Mouse (Mus musculus) heart, adult 11 months (tissue): ENCODE measurements around the gene F11.

ENCODE experiments used
- DNase-seq: peaks from one replicate; pipeline ENCODE4 v3.0.0; 2022

Gene F11

DNA sequence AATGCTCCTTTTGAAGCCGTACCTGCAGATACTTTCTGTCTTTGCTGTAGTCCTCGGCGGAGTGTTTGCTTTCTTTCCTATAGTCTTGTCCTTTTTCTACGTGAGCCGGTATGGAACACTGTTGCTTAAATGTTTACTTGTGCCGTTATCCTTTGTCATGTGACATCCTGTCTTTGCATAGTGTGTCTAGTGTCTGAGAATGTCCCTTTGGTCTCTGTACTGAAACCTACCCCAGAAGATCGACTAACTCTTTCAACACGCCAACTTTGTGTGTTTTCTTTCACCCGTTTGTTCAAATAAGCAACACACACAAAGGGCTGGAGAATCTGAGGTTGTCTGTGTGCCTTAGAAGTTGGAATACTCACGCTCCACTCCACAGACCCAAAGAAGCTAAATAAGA lies at the start of gene F11:
TSS of gene F11 (minus strand) at position 112 of the 400 bp plus-strand sequence.
- DNase-seq = no peak

DNA sequence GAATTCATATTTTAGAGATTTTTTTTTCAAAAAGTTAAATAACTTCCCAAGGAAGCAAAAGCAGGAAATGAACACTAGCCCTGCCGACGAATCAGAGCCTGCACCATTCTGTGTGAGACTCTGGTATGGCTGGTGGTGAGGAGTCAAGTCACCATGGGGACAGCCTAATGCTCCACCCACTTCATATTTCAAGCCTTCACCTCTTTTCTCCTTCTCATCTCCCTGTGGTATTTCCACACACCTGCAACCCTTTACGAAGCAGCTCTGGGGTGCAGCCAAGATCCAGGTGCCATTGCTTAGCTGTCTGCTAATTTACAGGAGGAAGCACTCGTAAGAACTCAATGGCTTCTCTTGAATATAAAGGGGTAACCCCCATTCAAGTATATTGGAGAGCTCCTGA lies 49.1 kb upstream of the F11 start:
- DNase-seq = no peak

DNA sequence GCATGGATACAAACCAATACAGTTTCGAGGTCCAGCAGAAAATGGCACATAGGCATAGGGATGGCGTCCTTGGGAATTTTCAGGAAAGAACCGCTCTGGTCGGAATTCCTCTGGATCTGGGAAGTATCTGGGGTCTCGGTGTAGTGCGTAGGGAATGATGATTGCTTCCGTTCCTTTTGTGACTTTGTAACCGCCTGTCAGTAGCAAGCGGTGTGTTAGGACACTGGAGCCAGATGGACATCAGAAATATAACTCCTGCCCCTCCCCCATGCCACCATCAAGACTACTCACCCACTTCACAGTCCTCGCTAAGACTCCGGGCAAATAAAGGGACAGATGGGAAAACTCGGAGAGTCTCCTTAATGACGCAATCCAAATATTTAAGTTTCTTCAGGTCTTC lies 46.5 kb upstream of the F11 start, which contains the start of gene Gm45753:
TSS of gene Gm45753 (minus strand) at position 101 of the 400 bp plus-strand sequence.
- DNase-seq = peak; percentile 78

DNA sequence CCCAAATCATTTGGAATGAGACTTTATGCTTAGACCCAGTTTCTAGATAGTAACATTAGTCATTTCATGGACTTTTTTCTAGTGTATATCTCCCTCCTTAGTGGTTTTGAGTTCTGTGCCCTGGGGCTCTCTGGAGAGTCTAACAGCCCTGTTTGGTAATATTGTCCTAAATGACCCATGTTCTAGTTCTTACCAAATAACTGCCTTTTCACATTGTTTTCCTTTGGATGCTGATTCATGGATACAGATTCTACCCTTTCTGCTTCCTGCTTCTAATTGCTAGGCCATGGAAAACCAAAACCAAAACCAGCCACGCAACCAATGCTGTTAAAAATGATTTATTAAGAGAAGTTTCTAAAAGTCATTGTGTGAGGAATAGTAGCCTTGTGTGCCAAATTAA lies 43.6 kb upstream of the F11 start:
- no peak for DNase-seq

DNA sequence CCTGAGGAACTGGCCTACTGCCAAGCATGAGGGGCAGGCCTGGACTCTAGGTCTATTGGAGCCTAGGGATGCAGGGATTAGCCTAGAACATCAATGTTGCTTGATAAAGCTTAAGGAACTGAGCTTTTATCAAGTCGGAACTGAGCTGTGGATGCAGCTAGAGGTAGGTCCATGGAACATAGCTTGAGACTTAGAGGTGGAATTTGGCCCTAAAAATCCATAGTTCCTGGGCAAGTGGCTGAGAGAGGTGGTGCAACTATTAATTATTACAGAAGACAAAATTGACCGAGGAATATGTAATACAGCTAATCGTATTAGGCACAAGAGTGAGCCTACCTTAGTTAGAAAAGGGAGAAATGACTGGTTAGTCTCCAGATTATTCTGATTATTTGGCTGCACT lies 42.5 kb upstream of the F11 start:
- DNase-seq = peak; percentile 71

DNA sequence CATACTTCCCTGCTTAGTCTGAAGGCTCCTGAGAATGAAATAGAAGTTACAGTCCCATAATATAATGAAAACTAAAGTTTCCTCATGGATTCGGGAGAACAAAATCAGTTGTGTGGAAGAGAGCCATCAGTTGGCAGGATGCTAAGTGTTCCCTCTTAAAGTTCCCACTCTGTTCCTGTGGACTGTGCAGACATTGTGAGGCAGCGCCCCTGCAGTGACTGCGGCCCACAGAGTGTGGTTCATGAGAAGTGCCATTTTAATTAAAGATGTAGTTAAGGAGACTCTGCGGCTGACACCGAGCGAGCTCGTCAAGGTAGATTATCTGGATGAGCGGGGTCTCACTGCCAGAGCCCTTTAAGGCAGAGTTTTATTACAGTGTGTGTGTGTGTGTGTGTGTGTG lies 40.6 kb upstream of the F11 start:
- DNase-seq = peak; percentile 28

DNA sequence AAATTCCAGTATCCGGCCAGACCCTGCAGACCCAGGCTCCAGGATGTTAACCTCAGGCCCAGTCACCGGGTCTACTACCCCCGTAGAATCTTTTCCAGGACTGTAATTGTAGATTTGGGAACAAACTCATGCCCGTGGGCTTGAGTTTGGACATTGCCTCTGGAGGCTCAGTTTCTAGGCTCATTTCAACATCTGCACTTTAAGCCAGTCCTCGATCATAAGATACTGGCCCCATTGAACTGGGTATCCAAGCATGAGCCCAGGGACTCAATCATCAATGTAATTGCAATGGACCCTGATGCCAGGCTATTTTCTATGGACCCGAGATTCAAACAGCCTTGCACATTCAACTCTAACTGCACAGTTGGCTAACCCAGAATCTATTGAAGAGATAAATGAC lies 33.4 kb upstream of the F11 start:
- peak; percentile 55 for DNase-seq

DNA sequence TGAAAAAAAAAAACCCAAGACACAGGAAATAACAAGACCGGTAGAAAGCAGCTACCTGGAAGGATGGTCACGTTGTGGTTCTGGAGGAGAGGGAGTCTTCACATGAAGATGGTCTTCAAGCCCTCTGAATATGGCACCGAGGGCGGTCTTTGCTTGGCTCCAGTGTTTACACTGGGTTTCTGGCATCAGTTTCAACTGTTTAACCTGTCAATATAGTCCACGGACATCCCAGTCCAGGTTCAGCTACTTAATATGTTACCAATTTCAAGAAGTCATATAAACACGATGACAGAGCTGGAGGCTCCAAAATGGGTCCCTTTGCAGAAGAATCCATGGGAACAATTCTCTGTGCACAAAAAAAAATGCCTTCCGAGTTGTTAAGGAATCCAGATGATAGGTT lies 32.9 kb upstream of the F11 start, which contains the start of gene Klkb1:
TSS of gene Klkb1 (minus strand) at position 173 of the 400 bp plus-strand sequence.
- DNase-seq = peak; percentile 76

DNA sequence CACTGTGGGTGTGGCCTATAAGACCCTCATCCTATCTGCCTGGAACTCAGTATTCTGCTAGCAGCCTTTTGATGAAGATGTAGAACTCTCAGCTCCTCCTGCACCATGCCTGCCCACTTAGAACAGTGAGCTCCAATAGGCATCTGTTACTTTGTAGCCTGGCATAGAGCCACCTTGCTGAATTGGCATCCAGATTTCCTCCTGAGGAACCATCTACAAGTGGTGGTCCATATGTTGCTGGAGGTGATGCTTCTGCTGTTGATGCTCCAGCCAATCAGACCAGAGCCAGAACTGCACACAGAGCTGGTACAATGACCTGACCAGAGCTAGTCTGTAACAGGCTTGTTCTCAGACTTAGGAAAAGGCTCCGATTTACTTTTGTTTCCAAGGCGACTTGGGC lies 30.0 kb upstream of the F11 start:
- peak; percentile 60 for DNase-seq

DNA sequence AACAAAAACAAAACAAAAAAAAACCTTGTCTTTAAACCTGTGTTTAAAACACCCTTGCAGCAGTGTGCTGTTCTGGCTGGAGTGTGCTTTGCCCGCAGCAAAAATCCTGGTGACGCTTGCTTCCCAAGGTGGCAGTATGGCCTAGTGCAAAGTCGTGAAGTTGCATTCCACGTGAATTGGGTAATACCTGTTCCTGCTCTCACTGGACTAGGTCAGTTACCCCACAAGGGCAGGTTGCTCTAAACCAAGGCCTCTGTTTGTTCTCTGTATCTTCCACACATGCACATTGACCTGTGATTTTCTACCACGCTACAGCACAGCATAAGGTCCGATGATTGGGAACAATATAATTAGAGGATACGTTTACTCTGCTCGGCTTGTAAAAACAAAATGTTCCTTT lies 19.8 kb upstream of the F11 start:
- no peak for DNase-seq

DNA sequence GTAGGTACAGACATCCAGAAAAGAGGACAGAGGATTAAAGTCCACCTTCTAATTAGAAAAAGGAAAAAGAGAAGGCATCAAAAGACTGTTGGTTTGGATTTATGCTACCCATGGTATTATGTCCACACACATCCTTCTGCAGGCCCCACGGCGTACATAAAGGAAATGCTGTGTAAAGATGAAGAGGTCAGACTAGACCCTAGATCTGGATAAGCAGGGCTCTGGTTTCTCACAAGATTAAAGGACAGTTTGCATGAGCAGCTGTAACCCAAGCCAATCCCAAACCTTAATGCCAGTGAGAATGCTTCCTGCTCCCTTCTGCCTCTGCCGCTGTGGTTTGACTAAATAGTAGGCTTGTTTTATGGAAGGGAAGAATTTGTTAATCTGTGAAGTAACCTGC lies 15.6 kb upstream of the F11 start:
- no peak for DNase-seq

DNA sequence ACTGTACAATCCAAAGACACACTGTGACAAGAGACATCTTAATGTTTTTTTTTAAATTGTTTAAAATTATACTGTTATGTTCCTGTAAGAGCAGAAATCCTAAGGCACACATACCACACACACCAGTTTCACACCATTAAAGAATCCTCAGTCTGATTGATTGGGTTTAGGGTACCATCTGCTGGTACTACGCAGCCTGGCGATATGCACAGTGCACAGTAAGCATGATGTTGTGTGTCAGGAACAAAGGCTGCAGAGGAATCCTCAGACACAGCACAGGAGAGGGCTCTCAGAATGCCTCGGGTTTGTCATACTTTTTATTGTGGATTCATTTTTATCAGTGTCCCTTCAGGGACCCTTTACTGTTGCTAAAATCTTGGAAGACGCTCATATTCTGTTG lies 12.5 kb upstream of the F11 start:
- no peak for DNase-seq

DNA sequence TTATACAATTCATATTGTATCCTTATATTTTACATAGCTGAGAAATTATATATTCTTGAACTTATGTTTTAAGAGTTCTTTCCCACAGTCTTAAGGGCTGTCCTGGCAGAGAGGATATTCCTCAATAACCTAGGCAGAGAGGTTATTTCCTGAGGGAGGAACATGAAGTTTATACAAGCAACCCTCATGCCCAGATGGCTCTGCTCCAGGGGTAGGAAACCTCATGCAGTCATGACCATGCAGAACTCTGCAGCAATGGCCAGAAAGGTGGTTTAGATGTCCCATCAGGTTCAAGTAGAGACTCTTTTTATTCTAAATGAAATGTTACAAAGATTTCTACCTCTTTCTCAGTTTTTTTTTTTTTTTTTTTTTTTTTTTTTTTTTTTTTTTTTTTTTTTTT lies 7.2 kb upstream of the F11 start:
- no peak for DNase-seq

DNA sequence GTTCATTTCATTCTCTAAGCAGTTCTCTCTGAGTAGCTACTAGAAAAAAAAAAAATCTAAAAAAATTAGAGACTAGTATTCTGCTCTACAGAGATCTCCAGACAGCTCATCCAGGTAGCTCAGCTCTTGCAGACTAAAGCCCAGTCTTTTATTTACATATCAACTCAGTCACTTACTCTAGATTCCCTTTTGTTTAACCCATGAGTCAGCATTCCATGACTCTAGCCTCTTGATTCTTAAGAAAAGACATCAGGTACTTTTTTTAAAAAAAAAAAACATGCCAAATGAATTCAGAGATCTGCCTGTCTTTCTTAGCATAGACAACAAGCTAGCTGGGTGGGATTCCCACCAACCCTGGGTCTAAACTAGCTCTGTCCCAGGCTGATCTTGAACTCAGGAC lies 6.7 kb upstream of the F11 start:
- no peak for DNase-seq

DNA sequence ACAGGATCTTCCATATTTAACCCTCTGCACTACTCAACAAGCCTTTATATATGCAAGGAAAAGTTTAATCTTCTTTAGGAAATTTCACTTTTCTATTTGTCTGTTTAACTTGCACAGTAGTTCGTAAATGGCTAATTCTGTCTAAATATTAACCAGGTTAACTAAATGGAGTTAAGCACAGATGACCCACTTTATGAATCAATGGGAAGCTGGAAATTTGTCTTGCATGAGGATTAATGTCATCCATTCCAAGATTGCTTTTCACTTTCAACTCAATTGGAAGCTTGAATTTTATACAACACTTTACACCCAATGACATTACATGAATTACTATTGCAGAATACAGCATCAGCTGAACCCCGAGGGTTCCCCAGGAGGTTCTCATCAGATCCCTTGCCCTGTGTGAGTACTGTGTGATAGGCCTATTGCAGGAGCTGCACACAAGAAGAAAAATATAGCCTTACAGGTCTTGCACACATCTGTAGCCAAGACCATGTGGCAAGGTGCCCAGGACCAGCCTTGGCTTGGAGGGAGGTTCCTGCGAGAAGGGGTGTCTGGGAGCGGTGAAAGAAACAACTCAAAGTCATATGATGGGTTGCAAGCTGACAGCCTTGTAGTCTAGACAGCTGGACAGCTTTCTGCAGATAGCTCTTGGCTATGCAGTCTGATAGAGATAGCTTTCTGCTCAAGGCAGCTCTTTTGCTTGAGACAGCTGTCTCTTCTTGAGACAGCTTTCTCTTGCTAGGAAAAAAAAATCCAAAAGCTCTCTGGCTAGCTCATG lies 6.0 kb upstream of the F11 start:
- peak; percentile 91 for DNase-seq

DNA sequence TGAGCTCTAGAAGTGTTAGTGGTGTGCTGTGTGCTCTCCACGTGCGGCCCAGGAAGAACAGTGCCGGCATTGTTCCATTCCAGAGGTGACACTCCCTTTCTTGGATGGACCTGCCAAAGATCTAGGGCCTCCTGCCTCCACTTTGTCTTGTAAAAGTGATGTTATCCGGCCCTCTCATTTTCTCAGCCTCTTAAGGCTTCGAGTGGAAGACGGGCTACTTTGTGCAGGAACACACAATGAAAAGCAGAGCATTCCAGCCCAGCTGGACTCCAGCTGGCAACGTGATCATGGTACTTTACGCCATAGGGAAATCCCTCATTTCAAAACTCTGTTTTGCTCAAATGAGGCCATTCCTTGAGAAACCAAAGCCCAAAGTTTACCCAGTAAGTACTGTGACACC lies 5.2 kb upstream of the F11 start:
- DNase-seq = peak; percentile 93

DNA sequence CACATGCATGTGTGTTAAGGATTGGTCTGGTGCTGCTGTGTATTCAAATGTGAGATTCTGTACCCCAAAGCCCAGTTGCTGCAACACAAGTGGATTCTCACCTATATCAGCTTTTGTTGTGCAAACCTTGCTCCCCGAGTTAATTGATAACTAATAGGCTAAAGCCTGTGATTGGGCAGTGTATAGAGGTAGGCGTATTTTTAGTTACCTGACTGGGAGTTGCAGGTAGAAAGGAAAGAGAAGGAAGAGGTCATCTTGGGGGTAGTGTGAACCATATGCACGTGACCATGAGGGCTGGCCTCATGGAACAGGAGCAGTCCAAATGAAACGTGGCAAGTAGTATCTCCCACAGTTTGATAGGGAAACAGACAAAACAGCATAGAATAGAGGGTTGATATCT lies 3.1 kb upstream of the F11 start:
- DNase-seq = no peak

DNA sequence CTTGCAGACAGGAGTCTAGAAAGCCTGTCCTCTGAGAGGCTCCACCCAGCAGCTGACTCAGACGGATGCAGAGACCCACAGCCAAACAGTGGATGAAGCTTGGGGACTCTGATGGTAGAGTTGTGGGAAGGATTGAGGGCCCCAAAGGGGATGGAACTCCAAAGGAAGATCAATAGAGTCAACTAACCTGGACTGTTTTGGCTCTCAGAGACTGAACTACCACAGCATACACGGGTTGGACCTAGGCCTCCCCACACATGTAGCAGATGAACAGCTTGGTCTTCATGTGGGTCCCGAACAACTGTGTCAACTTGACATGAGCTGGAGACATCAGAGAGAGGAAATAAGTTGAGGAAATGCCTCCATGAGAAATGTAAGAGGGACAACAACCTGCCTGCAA lies 1.0 kb upstream of the F11 start:
- DNase-seq = no peak

DNA sequence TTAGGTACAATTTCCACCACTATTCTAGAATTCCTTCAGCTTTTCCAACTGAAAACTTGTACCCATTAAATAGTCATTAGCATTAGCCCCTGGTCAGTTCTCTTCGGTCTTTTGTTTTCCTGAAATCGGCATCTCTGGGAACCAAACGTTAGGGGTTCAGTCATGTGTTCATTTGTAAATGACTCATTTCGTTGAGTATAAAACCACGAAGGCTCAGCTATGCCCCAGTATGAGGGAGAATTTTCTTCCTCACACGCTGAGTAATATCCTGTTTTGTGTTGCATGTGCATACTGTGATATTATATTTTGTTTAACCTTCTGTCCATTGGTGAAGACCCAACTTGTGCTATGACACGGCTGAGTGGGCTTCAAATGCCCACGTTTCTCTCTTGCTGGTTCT lies 3.4 kb downstream of the F11 start:
- no peak for DNase-seq

DNA sequence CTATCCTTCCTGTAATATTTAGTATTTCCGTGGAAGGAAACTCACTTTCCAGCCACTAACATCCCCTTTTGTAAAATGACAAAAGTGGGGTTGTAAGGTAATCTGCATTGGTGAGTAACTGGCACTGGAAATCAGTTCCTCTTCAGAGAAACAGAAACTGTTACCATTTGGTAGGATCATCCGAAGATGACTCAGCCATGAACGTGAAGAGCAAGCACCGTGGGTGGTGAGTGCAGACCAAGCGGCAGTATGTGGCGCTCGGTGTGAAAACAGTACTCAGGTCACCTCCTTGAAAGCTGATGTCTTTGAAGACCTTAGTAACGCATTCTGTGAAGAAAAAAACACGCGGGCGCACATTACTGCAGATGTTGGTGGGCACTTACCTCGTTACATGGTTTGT lies 6.8 kb downstream of the F11 start:
- no peak for DNase-seq

DNA sequence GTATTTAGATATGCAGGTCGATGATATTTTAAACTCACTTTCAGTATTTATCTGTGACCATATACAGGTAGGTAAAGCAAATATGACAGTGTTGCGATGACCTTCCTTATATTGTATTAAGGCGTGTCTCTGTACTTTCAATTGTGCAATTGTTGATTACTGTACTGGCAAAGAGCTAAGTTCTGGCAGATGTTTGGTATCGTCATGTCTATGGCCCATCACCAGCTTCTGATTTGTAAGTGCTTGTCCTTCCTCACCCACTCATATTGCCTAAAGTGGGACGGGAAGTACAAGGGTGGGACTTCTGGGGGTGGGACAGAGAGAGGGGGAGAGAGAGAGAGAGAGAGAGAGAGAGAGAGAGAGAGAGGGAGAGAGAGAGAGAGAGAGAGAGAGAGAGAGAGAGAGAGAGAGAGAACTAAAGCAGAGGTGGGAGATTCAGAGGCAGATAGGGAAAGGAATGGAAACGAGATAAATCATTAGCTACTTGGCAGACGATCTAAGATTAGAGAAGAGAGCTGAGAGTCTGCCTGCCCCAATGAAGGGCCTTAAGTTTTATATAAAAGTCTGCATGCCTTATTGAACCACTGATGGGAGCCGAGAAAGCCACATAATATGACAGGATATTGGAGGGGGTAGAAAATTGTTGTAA lies 7.5 kb downstream of the F11 start:
- DNase-seq = no peak

DNA sequence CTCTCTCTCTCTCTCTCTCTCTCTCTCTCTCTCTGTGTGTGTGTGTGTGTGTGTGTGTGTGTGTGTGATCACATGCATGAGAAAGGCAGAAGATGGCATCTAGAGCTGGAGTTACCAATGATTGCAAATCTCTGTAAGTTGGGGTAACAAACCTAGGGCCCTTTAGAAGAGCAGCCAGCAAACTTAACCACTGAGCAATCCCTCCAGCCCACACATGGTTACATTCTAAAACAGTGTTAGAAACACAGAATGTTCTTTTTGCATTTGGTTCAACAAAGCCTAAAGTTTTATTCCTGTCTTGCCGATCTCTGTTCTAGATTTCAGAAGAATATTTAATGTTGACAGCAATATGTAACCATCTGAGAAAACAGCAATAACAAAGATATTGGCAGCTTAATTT lies 8.2 kb downstream of the F11 start:
- no peak for DNase-seq

DNA sequence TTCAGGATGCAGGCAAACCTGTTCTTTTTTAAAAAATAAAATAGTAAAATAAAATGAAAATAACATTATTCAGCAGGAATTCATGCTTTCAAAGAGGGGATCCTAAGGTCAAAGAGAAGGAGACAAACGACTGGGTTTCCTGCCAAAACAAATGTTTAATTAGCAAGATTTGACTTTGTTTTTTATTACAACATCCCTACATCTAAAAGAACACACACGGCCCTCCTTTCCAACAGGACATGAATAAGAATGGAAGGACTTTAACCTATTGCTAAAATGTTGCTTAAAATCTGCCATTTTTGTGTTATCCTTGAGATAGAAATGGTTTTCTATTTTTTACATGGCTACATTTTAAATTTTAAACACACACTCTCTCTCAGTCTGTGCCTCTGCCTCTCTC lies 8.7 kb downstream of the F11 start:
- DNase-seq = no peak

DNA sequence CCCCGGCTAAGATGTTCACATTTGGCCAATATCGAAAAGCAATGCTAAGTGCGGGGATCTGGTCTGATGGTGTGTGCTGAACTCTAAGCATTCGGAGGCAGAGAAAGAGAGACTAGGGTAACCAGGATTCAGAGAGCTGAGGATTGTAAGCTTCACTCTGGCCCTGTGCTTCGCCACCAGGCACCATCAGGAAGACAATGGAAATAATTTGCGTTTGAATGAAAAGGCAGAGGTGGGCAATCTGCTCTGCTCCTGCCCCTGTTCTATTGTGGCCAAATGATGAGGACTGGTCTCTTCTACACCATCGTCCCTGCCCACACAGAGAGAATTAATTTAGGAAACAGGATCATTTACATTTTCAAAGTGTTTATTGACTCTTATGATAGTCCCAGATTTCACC lies 15.5 kb downstream of the F11 start:
- DNase-seq = no peak

DNA sequence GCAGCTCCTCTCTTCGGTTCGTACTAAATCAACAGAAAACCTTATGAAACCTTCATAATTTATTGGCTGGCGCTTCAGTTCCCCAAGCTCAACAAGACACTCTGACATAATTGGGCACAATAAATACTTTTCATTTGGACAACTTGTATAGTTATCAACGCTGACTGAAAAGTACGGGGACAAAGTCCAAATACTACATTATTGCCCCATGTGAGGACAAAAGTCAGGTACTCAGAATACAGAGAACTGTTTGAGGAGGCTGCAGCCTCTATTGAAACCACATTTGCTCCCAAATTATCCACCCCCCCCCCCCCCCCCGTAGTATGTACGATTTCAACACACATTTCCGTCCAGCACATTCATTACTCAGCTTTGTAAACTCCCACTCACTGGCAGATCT lies 22.5 kb downstream of the F11 start:
- DNase-seq = no peak
